Mouse (Mus musculus): ENCODE measurements around the gene Fgf15. TPM values are rescaled to one million over a fixed set of nuclear protein-coding genes. Genes with fewer than 3 reads are reported as not detected.
"Not testable (repeated sequence)": the region's sequence is repeated elsewhere in the genome, so short reads cannot be mapped to it uniquely, and the experiment has no call there.

The Fgf15 gene
- polyA plus RNA-seq, 1 experiment, result not detected

DNA sequence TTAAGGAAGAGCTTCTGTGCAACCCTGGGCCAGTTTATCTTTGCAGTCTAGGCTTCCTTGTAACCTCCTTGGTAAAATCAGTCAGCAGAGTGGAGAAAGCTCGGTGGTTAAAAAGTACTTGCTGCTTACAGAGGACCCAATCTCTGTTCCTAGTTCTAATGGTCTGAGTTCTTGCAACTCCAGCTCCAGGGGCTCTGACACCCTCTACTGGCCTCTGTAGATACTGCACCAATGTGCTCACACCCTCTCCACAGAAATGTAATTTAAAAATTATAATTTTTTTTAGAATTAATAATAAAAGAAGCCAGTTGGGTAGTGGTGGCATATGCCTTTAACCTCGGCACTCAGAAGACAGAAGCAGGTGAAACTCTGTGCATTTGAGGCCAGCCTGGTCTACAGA lies 8.7 kb upstream of the Fgf15 start:
- no peak for TF ChIP-seq POLR2A (IDR thresholded peaks at IDR 0.05; ENCODE audit: low read depth, low read length)
- no peak for TF ChIP-seq CTCF (IDR thresholded peaks at IDR 0.05; ENCODE audit: extremely low read depth, insufficient read depth, insufficient read length, insufficient replicate concordance)
- DNase-seq (ENCODE audit: low read depth in 1 of 2, low spot score in 2 of 2), result no peak
- Histone ChIP-seq H3K27ac (ENCODE audit: insufficient read depth, low read length) (no peak overlapping the region), H3K36me3 (ENCODE audit: control insufficient read depth, insufficient read depth, low read length) (no peaks in the 10 kb centered on the region), H3K27me3 (ENCODE audit: control insufficient read depth, insufficient read depth, low read length) (no peaks in the 10 kb centered on the region), H3K4me1 (ENCODE audit: control insufficient read depth, insufficient read depth, insufficient read length) (no peaks in the 10 kb centered on the region), H3K4me3 (ENCODE audit: extremely low read depth, insufficient read depth, insufficient read length) (no peak overlapping the region)
- WGBS, result 73% methylated on average over 2 of the region's 2 CpGs

DNA sequence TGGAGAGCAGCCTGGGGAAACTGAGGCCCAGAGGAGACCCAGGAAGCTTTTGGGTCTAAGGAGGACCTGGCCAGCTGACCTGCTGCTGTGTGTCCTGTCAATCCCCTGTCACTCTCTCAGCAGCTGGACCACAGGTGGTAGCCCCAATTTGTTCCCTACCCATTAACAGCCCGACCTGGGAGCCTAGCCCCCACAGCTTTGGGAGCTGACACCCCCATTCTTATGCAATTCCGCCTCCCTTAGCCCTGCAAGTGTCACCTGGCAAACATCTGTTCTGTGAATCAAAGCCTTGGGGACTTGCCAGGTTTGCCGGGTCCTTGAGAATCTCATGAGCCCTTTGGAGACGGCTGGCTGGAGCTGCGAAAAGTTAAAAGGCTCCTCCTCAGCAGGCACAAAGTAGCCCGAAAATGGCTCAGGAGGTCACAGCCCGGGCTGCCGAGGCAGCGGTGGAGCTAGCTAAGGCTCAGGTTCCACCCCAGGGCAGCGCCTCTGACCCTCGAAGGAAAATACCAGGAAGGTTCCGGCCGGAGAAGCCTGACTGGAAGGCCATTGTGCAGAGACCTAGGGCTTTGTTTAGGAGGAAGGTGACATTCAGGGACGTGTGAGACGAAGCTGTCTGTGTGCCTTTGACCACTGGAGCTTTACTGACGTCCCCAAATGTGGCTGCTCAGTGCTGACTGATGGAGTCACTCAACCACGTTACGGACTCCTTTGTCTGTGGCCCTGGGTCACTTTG lies 7.6 kb upstream of the Fgf15 start:
- WGBS, result 23% methylated on average over 18 of the region's 18 CpGs
- TF ChIP-seq POLR2A (IDR thresholded peaks at IDR 0.05; ENCODE audit: low read depth, low read length), result no peak
- TF ChIP-seq CTCF (IDR thresholded peaks at IDR 0.05; ENCODE audit: extremely low read depth, insufficient read depth, insufficient read length, insufficient replicate concordance), result no peak
- no peaks in the 10 kb centered on the region for H3K27me3 ChIP-seq (ENCODE audit: control insufficient read depth, insufficient read depth, low read length)
- no peak overlapping the region for H3K4me3 ChIP-seq (ENCODE audit: extremely low read depth, insufficient read depth, insufficient read length)
- DNase-seq (ENCODE audit: low read depth in 1 of 2, low spot score in 2 of 2), result no peak
- no peak overlapping the region for H3K27ac ChIP-seq (ENCODE audit: insufficient read depth, low read length)
- no peaks in the 10 kb centered on the region for H3K4me1 ChIP-seq (ENCODE audit: control insufficient read depth, insufficient read depth, insufficient read length)
- no peaks in the 10 kb centered on the region for H3K36me3 ChIP-seq (ENCODE audit: control insufficient read depth, insufficient read depth, low read length)

DNA sequence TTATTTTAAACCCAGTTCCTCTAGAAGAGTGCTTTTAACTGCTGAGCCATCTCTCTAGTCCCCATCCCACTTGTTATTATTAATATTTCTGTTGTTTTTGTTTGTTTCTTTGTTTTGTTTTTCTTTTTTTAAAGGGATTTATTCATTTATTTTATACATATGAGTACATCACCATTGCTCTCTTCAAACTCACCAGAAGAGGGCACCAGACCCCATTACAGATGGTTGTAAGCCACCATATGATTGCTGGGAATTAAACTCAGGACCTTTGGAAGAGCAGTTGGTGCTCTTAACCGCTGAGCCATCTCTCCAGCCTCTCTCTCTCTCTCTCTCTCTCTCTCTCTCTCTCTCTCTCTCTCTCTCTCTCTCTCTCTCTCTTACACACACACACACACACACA lies 5.7 kb upstream of the Fgf15 start:
- H3K4me3 ChIP-seq (ENCODE audit: extremely low read depth, insufficient read depth, insufficient read length); H3K4me1 ChIP-seq (ENCODE audit: control insufficient read depth, insufficient read depth, insufficient read length); H3K27me3 ChIP-seq (ENCODE audit: control insufficient read depth, insufficient read depth, low read length); H3K27ac ChIP-seq (ENCODE audit: insufficient read depth, low read length); DNase-seq (ENCODE audit: low read depth in 1 of 2, low spot score in 2 of 2); H3K36me3 ChIP-seq (ENCODE audit: control insufficient read depth, insufficient read depth, low read length): not testable (repeated sequence)
- 88% methylated on average over 1 of the region's 1 CpGs for WGBS

GRCm38 (mm10) chr7:144891863-144892262 lies 4.5 kb upstream of the Fgf15 start:
- no peak for DNase-seq (ENCODE audit: low read depth in 1 of 2, low spot score in 2 of 2)
- no peaks in the 10 kb centered on the region for H3K36me3 ChIP-seq (ENCODE audit: control insufficient read depth, insufficient read depth, low read length)
- WGBS, result 93% methylated on average over 2 of the region's 2 CpGs
- peaks cover 9% of the 10 kb centered on the region for H3K27me3 ChIP-seq (ENCODE audit: control insufficient read depth, insufficient read depth, low read length)
- peaks cover 2% of the 10 kb centered on the region for H3K4me1 ChIP-seq (ENCODE audit: control insufficient read depth, insufficient read depth, insufficient read length)
- no peak overlapping the region for H3K4me3 ChIP-seq (ENCODE audit: extremely low read depth, insufficient read depth, insufficient read length)
- TF ChIP-seq CTCF (IDR thresholded peaks at IDR 0.05; ENCODE audit: extremely low read depth, insufficient read depth, insufficient read length, insufficient replicate concordance) (no peak), POLR2A (IDR thresholded peaks at IDR 0.05; ENCODE audit: low read depth, low read length) (no peak)
- no peak overlapping the region for H3K27ac ChIP-seq (ENCODE audit: insufficient read depth, low read length)

DNA sequence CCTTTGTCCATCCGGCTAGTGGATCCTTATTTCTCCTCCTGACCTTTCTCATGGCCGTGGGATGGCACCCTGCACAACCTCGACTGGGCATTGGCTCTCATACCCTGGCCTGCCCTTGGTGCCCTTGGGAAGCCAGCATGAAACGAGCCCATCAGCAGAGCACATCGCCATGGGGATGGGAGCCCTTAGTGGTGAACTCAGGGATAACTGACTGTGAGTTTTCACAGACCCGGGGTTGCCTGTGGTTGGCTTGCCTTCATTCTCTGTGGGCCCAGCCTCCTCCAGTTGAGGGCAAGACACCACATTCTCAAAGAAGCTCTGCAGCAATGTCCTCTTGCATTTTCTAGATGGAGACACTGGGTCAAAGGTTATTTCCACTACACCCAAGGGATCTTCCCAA lies 4.0 kb upstream of the Fgf15 start:
- Histone ChIP-seq H3K4me3 (ENCODE audit: extremely low read depth, insufficient read depth, insufficient read length) (no peak overlapping the region), H3K27me3 (ENCODE audit: control insufficient read depth, insufficient read depth, low read length) (peaks cover 9% of the 10 kb centered on the region), H3K27ac (ENCODE audit: insufficient read depth, low read length) (no peak overlapping the region), H3K4me1 (ENCODE audit: control insufficient read depth, insufficient read depth, insufficient read length) (peaks cover 2% of the 10 kb centered on the region), H3K36me3 (ENCODE audit: control insufficient read depth, insufficient read depth, low read length) (no peaks in the 10 kb centered on the region)
- no peak for DNase-seq (ENCODE audit: low read depth in 1 of 2, low spot score in 2 of 2)
- no peak for TF ChIP-seq CTCF (IDR thresholded peaks at IDR 0.05; ENCODE audit: extremely low read depth, insufficient read depth, insufficient read length, insufficient replicate concordance)
- TF ChIP-seq POLR2A (IDR thresholded peaks at IDR 0.05; ENCODE audit: low read depth, low read length), result no peak
- WGBS, result 54% methylated on average over 6 of the region's 6 CpGs

DNA sequence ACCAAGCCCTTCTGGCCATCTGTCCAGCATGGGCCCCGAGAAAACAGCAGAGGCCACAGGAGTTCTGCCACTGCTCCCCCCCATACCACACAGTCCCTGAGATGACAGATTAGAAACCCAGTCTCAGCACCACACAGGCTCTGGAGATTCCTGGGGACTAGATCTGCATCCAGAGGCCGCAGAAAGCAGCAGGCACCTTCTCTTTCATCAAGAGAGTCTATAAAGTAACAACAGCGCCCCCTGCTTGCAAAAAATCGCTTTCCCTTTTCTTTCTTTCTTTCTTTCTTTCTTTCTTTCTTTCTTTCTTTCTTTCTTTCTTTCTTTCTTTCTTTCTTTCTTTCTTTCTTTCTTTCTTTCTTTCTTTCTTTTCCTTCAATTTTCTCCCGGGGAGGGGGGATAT lies 2.1 kb upstream of the Fgf15 start:
- DNase-seq (ENCODE audit: low read depth in 1 of 2, low spot score in 2 of 2), result no peak
- WGBS, result 9% methylated on average over 5 of the region's 5 CpGs
- H3K4me1 ChIP-seq (ENCODE audit: control insufficient read depth, insufficient read depth, insufficient read length), result peaks cover 2% of the 10 kb centered on the region
- no peak overlapping the region for H3K4me3 ChIP-seq (ENCODE audit: extremely low read depth, insufficient read depth, insufficient read length)
- no peak overlapping the region for H3K27ac ChIP-seq (ENCODE audit: insufficient read depth, low read length)
- peaks cover 9% of the 10 kb centered on the region for H3K27me3 ChIP-seq (ENCODE audit: control insufficient read depth, insufficient read depth, low read length)
- H3K36me3 ChIP-seq (ENCODE audit: control insufficient read depth, insufficient read depth, low read length), result no peaks in the 10 kb centered on the region
- TF ChIP-seq CTCF (IDR thresholded peaks at IDR 0.05; ENCODE audit: extremely low read depth, insufficient read depth, insufficient read length, insufficient replicate concordance) (no peak), POLR2A (IDR thresholded peaks at IDR 0.05; ENCODE audit: low read depth, low read length) (no peak)

GRCm38 (mm10) chr7:144894706-144895105 lies 1.6 kb upstream of the Fgf15 start:
- TF ChIP-seq POLR2A (IDR thresholded peaks at IDR 0.05; ENCODE audit: low read depth, low read length) (no peak), CTCF (IDR thresholded peaks at IDR 0.05; ENCODE audit: extremely low read depth, insufficient read depth, insufficient read length, insufficient replicate concordance) (no peak)
- H3K36me3 ChIP-seq (ENCODE audit: control insufficient read depth, insufficient read depth, low read length), result no peaks in the 10 kb centered on the region
- peaks cover 9% of the 10 kb centered on the region for H3K27me3 ChIP-seq (ENCODE audit: control insufficient read depth, insufficient read depth, low read length)
- H3K27ac ChIP-seq (ENCODE audit: insufficient read depth, low read length), result no peak overlapping the region
- peaks cover 2% of the 10 kb centered on the region for H3K4me1 ChIP-seq (ENCODE audit: control insufficient read depth, insufficient read depth, insufficient read length)
- no peak for DNase-seq (ENCODE audit: low read depth in 1 of 2, low spot score in 2 of 2)
- no peak overlapping the region for H3K4me3 ChIP-seq (ENCODE audit: extremely low read depth, insufficient read depth, insufficient read length)
- 18% methylated on average over 4 of the region's 4 CpGs for WGBS
